Mouse (Mus musculus) spleen, embryonic (tissue): ENCODE measurements around the gene Taf6.
"Not testable (repeated sequence)": the region's sequence is repeated elsewhere in the genome, so short reads cannot be mapped to it uniquely, and the experiment has no call there.

Source experiments
- CTCF ChIA-PET: fragments of 350-600 bp; sonication (Branson Sonifier 250); formaldehyde crosslinking; loops from one replicate; lab custom pipeline; 2022; lab: Charles Lee

Taf6 gene

DNA sequence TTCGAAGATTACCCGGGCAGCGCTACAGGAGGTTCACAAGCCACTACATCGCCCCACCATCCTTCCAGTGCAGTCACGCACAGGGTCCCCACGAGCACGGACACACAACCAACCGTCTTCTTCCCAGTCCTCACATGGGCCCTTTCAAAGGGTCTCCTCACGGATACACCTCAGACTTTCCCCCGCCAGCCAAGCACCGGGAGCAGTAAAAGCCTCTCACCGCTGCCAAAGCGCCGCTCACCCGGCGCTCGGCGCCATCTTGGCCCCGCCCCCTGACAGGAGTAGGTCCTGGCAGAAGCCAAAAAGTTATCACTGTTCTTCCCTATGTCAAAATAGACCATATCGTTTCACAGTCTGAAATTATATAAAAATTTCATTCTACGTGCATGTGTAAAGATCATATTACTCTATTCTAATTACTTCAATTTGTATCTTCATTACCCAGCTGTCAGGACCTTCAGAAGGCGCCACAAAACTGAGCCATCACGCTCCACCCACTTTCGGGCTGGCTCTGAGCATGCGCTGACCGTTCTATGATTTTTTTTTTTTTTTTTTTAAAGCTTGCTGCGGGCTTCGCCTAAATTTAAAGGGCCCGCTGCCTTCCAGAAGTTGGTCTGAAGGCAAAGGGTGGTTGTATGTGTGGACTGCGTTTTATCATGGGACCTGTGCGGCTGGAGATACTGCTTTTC lies at the start of gene Taf6, which contains the start of gene Cnpy4:
Taf6 (minus strand) TSS at position 502 of the 689 bp plus-strand sequence.
Cnpy4 (plus strand) TSS at position 536 of the 689 bp plus-strand sequence.
- CTCF ChIA-PET, result interaction anchor here (0.5 to 0.6 kb wide), 2 partner anchors 12 to 71 kb away, joined by 3 to 4 read pairs; no protein-coding TSS in a partner anchor

DNA sequence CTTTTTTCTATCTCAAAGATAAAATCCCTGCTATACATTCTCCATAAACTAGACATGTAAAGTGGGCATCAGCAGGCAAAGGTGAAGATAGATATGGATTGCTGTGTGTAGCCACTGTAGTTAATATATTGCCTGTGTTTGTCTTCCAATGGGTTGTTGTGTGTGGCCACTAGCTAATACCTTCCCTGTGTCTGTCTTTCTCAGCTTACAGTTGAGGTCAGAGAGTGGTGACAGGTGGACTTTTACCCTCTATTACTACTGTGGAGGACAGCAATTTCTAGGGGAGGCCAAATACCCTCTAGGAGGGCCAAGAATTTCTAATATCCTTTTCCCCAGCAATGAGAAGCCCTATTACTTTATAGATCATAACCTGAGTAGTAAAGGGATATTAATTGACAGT lies 47.0 kb upstream of the Taf6 start:
- CTCF ChIA-PET, result no interaction called here

DNA sequence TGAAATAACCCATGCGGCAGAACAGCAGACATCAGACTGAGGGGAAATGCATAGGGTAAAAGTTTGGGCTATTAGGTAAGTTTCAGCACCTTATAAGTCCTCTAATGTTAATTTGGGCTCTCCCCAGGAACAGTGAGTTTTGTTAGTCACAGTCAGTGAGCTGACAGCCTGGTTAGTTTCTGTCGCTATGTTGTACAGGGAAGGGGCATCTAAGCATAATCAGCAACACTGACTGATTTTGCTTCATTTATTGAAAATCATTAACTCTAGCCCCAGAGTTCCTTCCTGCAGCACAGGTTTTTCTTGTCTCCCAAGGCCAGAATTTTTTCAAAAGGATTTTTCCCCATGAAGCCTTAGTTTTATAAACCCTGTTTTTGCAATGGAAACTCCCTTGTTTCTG lies 46.5 kb upstream of the Taf6 start:
- CTCF ChIA-PET, result no interaction called here

DNA sequence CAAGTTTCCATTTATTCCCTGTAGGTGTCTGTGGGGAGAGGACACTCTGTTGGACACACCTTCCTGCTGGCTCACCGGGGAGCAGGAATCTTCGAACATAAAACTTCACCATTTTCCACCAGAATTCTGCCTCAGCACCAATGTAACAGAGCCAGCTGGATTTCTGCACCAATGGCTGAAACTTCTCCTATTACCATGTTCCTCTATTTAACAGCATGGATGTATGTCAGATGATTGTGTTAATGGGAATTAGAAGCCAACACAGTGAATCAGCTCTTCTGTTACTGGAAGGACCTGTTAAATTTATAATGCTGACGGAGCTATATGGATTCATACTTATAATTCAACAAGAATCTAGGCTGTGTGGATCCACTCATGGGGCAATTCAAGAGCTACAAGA lies 42.3 kb upstream of the Taf6 start:
- CTCF ChIA-PET, result interaction anchor here (0.6 kb wide), 1 partner anchor 579 kb away, joined by 4 read pairs; no protein-coding TSS in a partner anchor

DNA sequence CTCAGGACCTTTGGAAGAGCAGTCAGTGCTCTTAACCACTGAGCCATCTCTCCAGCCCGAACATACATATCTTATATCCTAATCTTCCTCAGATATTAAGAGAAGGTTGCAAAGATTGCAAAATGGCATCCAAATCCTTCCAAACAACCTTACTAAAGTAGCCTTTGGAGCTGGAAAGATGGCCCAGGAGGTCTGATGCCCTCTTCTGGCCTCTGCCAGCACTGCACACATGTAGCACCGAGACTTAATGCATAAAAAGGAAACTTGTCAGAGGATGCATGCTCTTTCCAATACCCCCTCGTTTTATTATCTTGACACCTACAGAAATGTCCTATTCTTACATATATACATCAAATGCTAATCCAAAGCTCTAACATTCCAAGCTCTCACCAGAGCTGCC lies 40.8 kb upstream of the Taf6 start:
- CTCF ChIA-PET, result no interaction called here

DNA sequence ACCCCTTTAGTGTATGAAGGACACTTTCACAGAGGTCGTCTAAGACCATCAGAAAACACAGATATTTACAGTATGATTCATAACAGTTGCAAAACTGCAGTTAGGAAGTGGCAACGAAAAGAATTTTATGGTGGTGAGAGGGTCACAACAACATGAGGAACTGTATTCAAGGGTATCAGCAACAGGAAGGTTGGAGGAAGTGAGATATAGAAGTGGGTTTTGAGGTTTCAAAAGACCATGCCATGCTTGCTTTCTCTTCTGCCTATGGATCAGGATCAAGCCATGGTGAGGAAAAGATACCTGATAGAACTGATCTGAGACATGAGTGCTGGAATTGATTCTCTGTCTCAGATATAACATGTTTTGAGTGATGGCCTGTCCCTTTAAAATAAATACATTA lies 40.1 kb upstream of the Taf6 start:
- CTCF ChIA-PET, result no interaction called here

DNA sequence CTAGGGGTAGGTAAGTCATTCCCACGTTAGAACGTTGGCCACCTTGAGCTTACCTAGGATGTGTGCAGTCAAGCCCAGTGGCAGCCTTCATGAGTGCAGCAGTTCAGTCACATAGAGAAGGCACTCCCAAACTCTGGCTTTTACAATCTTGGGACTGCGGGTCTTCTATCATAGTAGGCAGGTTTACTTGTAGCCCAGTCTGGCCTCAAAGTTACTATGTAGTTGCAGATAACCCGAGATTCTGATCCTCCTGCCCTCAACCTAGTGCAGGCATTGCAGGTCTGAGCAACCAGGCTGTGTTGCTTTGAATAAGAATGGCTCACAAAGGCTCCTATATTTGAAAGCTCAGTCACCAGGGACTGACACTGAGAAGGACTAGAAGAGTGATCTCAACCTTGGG lies 39.2 kb upstream of the Taf6 start:
- CTCF ChIA-PET, result no interaction called here

DNA sequence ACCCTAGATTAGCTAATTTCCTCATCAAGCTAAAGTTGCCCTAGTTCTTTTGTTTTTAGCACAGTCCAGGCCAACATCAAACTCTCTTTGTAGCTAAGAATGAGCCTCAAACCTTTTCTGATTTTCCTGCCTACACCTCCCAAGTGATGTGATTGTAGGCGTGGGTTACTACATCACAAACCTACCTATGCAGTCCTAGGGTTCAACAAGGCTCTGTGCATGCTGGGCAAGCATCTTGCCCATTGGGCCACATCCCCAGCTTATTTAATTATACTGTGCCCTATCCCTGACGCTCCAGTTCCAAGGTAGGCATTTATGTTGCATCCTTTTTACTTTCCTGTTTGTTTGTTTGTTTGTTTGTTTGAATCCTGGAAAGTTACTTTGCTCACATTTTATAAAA lies 38.4 kb upstream of the Taf6 start, which contains the start of gene Nxpe5:
Nxpe5 (plus strand) TSS at position 199 of the 400 bp plus-strand sequence.
- CTCF ChIA-PET, result interaction anchor here (0.7 kb wide), 1 partner anchor 295 kb away, joined by 3 read pairs; no protein-coding TSS in a partner anchor

DNA sequence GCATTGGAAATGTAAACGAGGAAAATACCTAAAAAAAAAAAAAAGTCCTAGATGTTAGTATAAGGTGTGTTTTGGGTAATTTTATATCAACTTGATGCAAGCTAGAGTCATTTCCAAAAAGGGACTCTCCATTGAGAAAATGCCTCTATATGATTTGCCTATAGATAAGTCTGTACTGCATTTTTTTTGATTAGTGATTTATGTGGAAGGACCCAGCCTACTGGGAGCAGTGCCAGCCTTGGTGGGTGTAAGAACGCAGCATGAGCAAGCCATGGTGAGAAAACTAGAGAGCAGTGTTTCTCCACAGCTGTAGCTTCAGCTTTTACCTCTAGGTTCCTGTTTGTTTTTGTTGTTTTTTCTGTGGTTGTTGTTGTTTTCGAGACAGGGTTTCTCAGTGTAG lies 36.0 kb upstream of the Taf6 start:
- CTCF ChIA-PET, result no interaction called here

DNA sequence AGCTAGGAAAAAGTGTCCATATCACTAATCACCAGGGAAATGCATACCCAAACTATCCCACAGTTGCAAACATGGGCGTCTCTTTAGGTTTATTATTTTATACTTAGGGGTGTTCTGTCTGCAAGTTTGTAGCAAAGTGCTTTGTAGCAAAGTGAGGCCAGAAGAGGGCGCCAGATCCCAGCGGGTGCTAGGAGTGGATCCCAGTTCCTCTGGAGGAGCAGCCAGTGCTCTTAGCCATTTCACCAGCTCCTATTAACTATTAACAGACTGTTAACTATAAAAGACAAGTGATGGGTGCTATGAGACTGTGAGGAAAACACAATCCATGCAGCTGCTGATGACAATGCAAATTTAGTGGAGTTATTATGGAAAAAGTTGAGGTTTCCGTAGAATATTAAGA lies 34.9 kb upstream of the Taf6 start:
- CTCF ChIA-PET, result interaction anchor here (0.8 kb wide), 1 partner anchor 31 kb away, joined by 3 read pairs; no protein-coding TSS in a partner anchor

DNA sequence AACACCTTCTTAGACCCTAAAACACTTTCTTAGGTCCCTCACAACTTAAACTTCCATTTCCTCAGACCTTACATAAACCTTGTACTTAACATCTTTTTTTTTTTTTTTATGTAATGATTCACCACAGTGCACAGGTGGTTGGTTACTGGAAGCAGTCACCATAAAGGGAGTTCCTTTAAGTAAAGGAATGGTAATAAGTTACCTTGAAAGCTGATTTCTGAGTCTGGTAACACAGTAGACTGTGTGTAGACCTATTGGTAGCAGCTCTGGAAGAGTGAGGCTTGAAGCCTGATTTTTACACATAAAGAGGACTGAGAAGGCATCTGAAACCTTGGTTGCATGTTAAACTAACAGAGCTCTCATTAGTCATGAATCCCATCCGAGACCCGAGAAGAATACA lies 32.6 kb upstream of the Taf6 start:
- CTCF ChIA-PET, result interaction anchor here (0.7 kb wide), 1 partner anchor 49 kb away, joined by 3 read pairs; no protein-coding TSS in a partner anchor

DNA sequence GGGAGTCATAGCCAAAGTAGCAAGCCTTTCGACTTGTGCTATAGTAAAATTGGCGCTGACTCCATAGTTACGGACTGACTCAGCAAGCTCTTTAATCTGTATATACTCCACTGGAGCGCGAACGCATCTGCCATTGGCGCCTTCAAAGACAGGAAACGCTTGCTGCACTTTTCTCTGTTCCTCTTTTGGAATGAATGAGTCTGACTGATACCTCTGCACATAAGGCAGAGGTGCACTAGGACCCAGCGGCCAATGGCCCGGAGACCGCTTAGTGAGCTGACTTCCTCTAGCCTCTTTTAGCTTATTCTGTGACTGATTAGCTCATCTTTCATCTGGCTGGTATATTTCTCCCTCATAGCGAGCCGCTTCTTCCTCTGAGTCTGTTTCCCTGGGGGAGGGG lies 29.4 kb upstream of the Taf6 start:
- CTCF ChIA-PET, result not testable (repeated sequence)

DNA sequence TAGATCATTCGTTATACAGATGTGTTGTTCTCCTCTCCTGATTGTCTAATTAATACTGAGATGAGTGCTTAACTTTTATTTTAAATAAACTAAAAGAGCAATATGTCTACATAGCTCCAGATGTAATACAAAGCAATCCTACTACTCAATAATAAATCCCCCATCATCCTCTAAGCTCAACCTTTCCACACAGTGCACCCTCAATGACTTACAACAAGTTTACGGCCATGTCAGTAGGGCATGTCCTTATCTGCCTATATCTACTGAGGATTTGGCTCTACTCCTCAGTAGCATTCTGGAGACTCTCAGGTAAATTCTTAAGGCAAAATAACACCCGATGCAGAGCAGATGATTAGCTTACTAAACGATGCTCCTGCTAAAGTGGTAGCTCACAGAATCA lies 20.6 kb upstream of the Taf6 start:
- CTCF ChIA-PET, result interaction anchor here (0.7 kb wide), 1 partner anchor 911 kb away, joined by 3 read pairs; no protein-coding TSS in a partner anchor

DNA sequence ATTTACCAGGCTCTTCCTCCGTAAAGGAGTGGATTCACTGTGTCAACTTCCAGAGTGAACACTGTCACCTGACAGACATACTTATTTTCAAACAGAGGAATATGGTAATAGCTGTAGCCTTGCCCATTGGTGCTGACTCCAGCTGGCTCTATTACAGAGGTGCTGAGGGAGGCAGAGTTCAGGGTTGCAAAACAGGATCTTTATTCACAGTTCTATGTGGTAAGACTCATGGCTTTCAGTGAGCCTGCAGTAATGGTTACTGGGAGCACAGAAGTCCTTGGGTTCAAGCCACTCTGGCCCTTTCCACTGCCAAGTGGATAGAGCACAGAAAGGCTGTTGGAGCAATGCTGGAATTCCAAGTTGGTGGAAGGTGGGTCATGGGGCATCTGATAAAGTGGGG lies 20.0 kb upstream of the Taf6 start:
- CTCF ChIA-PET, result no interaction called here

DNA sequence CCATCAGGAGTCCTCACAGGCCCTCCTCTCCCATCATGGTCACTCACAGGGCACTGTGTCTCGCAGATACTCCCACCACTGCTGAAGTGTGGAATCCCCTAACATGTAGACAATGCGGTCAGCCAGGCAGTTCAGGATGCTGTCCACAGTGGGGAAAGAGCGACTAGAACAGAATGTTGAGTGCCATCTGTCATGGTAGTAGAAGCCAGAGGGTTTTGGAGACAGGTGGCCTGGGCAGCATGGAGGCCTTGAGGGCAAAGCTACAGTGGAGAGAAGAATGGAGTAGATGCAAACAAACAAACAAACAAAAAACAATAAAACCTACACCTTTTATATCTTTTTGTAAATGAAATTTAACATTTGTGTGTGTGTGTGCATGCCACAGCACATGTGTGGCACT lies 14.8 kb upstream of the Taf6 start:
- CTCF ChIA-PET, result no interaction called here

DNA sequence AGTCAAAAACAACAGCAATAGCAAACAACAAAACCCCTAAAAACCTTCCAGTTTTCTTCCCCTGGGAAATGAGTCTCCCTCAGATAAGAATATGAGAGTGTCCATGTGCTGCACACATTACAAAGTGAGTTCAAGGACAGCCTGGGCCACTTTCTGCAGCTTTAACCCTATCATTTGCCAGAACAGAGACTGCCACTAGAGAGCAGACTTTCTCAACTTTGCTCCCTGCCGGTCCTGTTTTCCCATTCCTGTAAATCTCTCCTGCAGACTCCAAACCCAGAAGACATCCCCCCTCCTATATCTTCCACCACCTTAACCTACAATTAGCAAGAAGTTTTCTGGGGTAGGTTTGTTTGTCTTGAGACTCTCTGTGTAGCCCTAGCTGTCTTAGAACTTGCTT lies 12.3 kb upstream of the Taf6 start:
- CTCF ChIA-PET, result no interaction called here

DNA sequence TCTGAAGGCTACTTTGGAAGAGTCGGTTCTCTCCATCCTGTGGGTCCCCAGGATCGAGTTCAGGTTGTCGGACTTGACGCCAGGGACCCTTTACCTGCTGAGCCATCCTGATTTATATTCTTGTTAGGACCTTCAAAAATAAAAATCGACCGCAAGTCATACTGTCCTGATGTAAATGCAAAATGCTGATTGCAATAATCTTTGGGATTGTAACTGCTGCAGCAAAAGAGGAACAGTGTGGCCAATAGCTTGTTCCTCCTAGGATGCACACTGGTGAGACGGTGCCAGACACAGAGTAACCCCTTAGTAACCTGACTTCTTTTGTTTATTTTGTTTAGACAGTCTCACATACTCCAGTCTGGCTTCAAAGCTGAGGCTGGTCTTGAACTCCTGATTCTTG lies 8.2 kb upstream of the Taf6 start:
- CTCF ChIA-PET, result no interaction called here

DNA sequence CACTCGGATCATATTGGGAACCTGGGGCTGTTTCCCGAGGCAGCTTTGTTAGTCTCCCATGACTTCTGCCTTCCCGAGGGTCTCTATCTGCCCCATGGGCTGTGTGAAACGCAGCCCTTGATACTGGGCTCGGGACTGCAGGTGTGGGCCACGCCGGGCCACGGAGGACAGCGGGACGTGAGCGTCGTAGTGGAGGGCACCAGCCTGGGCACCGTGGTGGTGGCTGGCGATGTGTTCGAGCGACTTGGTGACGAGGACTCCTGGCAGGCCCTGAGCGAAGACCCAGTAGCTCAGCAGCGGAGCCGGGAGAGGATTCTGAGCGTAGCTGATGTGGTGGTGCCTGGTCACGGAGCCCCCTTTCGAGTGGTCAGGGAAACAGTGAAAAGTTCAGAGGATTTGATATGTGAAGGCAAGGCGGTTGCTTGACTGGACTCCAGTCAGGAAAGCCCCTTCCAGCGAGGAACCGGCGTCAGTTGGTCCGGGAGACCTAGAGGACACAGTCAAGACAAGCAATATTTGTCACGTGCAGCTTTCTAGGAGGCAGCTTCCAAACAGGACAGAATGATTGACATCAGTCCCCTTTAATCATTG lies 7.6 kb upstream of the Taf6 start:
- CTCF ChIA-PET, result no interaction called here

DNA sequence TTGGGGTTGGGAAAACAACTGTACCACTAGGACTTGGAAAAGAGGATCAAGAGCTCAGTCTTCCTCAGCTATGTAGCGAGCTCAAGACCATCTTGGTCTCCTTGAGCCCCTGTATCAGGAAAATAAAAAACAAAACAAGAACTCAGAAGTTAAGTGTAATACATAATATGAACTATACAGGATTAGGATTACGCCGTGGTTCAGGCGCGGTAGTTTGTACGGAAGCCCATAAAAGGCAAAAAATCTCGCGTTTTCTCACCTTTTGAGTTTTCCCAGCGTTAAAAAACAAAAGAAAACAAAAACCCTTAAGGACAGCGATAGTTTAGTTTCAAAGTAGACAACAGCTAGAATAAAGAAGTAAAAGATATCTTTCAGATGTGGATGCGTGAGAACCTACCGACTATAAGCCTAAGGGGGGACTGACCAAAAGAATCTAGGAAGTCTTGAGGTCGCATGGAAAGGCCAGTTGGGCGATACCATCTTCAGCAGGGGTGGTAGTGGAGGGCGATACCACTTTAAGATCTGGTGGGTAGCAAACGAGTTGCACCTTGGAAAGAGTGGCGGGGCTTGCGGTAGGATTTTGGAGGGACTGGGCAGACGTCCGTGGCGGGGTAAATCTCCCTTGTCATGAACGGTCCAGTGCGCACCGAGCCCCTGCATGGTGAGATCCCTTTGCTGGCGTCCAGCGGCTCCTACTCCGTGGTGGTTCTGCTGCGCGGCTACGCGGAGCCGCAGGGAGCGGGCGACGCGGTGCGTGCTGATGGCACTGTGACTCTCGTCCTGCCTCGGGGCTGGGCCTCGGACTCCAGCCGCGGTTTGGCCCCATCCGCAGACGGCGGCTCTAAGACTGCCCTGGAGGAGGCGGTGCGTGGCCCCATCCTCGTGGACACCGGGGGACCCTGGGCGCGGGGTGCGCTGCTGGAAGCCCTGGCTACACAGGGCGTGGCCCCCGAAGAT lies 6.8 kb upstream of the Taf6 start, which contains the start of gene Mblac1:
Mblac1 (plus strand) TSS at position 544 of the 957 bp plus-strand sequence.
- CTCF ChIA-PET, result interaction anchor here (0.5 kb wide), 1 partner anchor 42 kb away, joined by 5 read pairs; no protein-coding TSS in a partner anchor

DNA sequence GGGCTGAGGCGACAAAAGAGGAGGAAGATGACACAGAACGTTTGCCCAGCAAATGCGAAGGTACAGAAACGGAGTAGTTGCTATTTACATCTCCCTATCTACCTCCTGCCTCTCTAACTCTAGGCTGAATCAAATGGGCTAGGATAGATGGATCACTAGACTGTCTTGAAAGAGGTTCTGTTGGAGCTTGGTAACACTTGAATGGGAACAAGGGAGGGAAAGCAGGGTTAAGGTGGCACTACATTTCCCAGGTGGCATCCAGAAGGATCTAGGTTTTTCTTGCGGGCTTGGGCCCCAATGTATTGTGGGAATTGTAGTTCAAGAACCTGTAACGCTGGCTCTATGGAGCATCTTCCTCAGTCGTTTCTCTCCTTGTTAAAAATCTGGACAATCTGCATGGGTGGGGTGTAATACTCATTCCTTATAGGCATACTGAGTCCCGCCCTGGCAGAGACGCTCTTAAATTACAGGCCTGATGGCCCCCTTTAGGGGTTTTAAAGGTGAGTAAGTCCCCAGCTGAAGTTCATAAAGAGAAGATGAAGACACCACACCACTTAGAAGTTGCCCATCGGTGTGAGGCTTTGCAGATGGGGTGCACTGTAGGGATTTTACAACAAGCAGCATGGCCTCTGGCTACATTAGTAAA lies 533 bp upstream of the Taf6 start:
- CTCF ChIA-PET, result interaction anchor here (0.5 kb wide), 1 partner anchor 71 kb away, joined by 4 read pairs; no protein-coding TSS in a partner anchor

DNA sequence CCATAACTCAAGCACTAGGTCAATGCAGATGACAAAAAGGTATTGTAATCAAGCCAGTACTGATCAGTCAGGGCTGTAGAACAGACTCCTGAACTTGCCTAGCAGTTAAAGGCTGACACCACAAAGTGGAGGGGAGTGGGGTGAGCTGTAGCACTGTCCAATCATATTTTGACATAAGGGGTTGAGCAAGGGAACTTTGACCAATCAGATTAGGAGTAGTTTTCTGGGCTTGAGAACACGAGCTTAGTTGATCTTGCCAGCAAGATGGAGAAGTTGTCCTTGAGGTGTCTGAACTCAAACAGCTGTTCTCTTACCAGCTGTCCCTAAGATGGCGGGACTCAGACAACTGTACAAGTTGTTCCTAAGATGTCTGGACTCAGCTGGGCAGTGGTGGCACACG lies 14.0 kb downstream of the Taf6 start:
- CTCF ChIA-PET, result no interaction called here
